Mouse (Mus musculus) heart, embryonic 16.5 days (tissue): ENCODE data around the gene Cabp4. TPM values are rescaled to one million over a fixed set of nuclear protein-coding genes. Genes with fewer than 3 reads are reported as not detected.
"Not testable (repeated sequence)": the region's sequence is repeated elsewhere in the genome, so short reads cannot be mapped to it uniquely, and the experiment has no call there.

Source experiments
- ATAC-seq: fragments of 200-750 bp; cut with Nextera tagmentation; replicated peaks from 2 replicates; pipeline ENCODE4 v1.8.0; 2017; ENCODE audit warnings: moderate number of reproducible peaks; ENCODE audit not compliant: insufficient read depth, low FRiP score; ENCODE audit errors: extremely low read depth
- H3K27ac ChIP-seq: fragments of 300-500 bp; sonication (generic); 2 replicates; pipeline ENCODE4 v1.5.1; 2014; ENCODE audit warnings: mild to moderate bottlenecking, low read length, control low read depth, moderate library complexity
- H3K27me3 ChIP-seq: fragments of 300-500 bp; sonication (generic); 2 replicates; pipeline ENCODE4 v1.6.1; 2014; ENCODE audit warnings: low read length, mixed read lengths; ENCODE audit not compliant: control insufficient read depth, insufficient read depth
- H3K36me3 ChIP-seq: fragments of 300-500 bp; sonication (generic); 2 replicates; pipeline ENCODE4 v1.6.1; 2014; ENCODE audit not compliant: control insufficient read depth, insufficient read depth
- H3K4me1 ChIP-seq: fragments of 300-500 bp; sonication (generic); 2 replicates; pipeline ENCODE4 v1.6.1; 2014; ENCODE audit warnings: low read length, mixed read lengths; ENCODE audit not compliant: control insufficient read depth, insufficient read depth
- H3K4me2 ChIP-seq: fragments of 300-500 bp; sonication (generic); 2 replicates; pipeline ENCODE4 v1.6.1; 2014; ENCODE audit warnings: low read depth, mild to moderate bottlenecking, control low read depth, low read length
- H3K4me3 ChIP-seq: fragments of 300-500 bp; sonication (generic); 2 replicates; pipeline ENCODE4 v1.5.1; 2014; ENCODE audit warnings: mild to moderate bottlenecking, control low read depth, low read length
- H3K9ac ChIP-seq: fragments of 300-500 bp; sonication (generic); 2 replicates; pipeline ENCODE4 v1.6.1; 2014; ENCODE audit warnings: low read length, control low read depth
- H3K9me3 ChIP-seq: fragments of 300-500 bp; sonication (generic); replicated peaks from 2 replicates; pipeline ENCODE4 v1.6.1; 2016; ENCODE audit warnings: low read length; ENCODE audit not compliant: control insufficient read depth
- WGBS: fragments of 180-500 bp; shearing (Covaris S2); extraction: QIAGEN DNeasy Blood & Tissue Kit; methylation state at CpG from one replicate; pipeline ENCODE4 v1.1.7; 2014; 5-methylcytosine and 5-hydroxymethylcytosine counted together
- polyA plus RNA-seq: library from polyadenylated mRNA; unstranded; fragments of >200 nt; fragmentation: Nextera tagmentation; extraction: Ambion mirVana; gene quantifications from 2 replicates; pipeline ENCODE4 v1.2.1, GENCODE M21; 2015

The Cabp4 gene
- polyA plus RNA-seq, 1 experiment from 2014 or later, result not detected

GRCm38 (mm10) chr19:4125268-4125667, 18.6 kb downstream of the Cabp4 start:
- peak; percentile 25 for ATAC-seq
- WGBS, result 13% methylated on average over 3 of the region's 4 CpGs
- peak overlapping the region; percentile 56 for H3K9ac ChIP-seq
- not testable (repeated sequence) for H3K36me3 ChIP-seq, H3K9me3 ChIP-seq, H3K27ac ChIP-seq, H3K27me3 ChIP-seq
- H3K4me2 ChIP-seq, result peak overlapping the region; percentile 57
- peaks cover 30% of the 10 kb centered on the region for H3K4me1 ChIP-seq
- H3K4me3 ChIP-seq, result peak overlapping the region; percentile 67

- Histone ChIP-seq H3K4me3 (no peak overlapping the region), H3K27me3 (no peaks in the 10 kb centered on the region), H3K27ac (no peak overlapping the region), H3K4me1 (peaks cover 22% of the 10 kb centered on the region), H3K9ac (no peak overlapping the region), H3K4me2 (no peak overlapping the region), H3K9me3 (no peaks in the 10 kb centered on the region), H3K36me3 (peaks cover 8% of the 10 kb centered on the region)
- no peak for ATAC-seq
- WGBS, result 76% methylated on average over 4 of the region's 4 CpGs
Observed at GRCm38 (mm10) chr19:4124432-4124831, 19.4 kb downstream of the Cabp4 start.

- peaks cover 21% of the 10 kb centered on the region for H3K4me1 ChIP-seq
- WGBS, result 79% methylated on average over 7 of the region's 7 CpGs
Observed at GRCm38 (mm10) chr19:4122411-4123370, 21.1 kb downstream of the Cabp4 start.

GRCm38 (mm10) chr19:4121896-4122295, 21.9 kb downstream of the Cabp4 start:
- not testable (repeated sequence) for H3K27ac ChIP-seq, ATAC-seq, H3K36me3 ChIP-seq, H3K9ac ChIP-seq, H3K9me3 ChIP-seq, H3K27me3 ChIP-seq
- Histone ChIP-seq H3K4me3 (0 out of 2 replicates have a peak overlapping the region, but pooled peaks have one; percentile 63), H3K4me2 (peak overlapping the region; percentile 69), H3K4me1 (peaks cover 16% of the 10 kb centered on the region)
- 49% methylated on average over 6 of the region's 6 CpGs for WGBS

More at GRCm38 (mm10) chr19:4122411-4123370, 21.1 kb downstream of the Cabp4 start:
- Histone ChIP-seq H3K27ac (no peak overlapping the region), H3K4me3 (no peak overlapping the region), H3K4me2 (no peak overlapping the region), H3K36me3 (0 out of 2 replicates have a peak, but pooled peaks cover 2% of the 10 kb centered on the region), H3K9me3 (no peaks in the 10 kb centered on the region), H3K27me3 (no peaks in the 10 kb centered on the region), H3K9ac (no peak overlapping the region)
- no peak for ATAC-seq

DNA sequence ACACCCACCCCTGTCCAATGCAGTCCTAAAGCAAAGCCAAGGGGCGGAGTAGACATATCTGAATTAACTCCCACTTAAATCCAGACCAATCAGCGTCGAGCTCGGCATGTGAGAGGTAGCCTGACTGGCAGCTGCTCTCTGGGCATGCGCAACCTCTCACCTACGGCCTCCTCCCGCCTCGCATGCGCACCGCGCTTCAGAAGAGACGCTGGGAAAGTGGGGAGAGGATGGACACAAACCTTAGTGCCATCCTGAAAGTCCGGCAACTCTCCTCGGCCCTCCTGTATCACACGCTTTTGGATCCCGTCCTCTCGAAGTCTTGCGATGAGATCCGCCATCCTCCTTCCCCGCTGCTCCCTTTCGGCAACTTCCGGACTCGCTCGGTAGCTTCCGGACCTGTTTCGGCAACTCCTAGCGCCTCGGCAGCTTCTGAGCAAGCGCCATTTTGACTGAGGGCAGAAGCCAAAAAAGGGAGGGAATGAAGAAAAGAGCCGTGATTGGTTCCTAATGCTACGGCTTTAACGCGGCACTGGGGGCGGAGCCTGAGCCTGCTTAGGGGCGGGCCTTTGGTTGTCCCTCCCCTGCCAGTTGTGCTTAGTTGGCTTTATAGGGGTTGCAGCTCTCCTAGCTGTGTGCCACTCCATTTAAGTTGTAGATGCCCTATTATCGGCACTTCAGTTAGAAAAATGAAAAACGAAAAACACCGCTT, 22.6 kb downstream of the Cabp4 start:
- H3K9ac ChIP-seq, result peak overlapping the region; percentile 72
- peak overlapping the region; percentile 80 for H3K27ac ChIP-seq
- H3K4me1 ChIP-seq, result peaks cover 10% of the 10 kb centered on the region
- no peaks in the 10 kb centered on the region for H3K9me3 ChIP-seq
- H3K36me3 ChIP-seq, result 0 out of 2 replicates have a peak, but pooled peaks cover 3% of the 10 kb centered on the region
- peak overlapping the region; percentile 63 for H3K4me3 ChIP-seq
- H3K27me3 ChIP-seq, result no peaks in the 10 kb centered on the region
- peak overlapping the region; percentile 69 for H3K4me2 ChIP-seq
- 3% methylated on average over 38 of the region's 38 CpGs for WGBS
- ATAC-seq, result peak; percentile 68

- Histone ChIP-seq H3K9me3 (no peaks in the 10 kb centered on the region), H3K27ac (peak overlapping the region; percentile 43), H3K36me3 (peaks cover 8% of the 10 kb centered on the region), H3K27me3 (no peaks in the 10 kb centered on the region), H3K9ac (no peak overlapping the region), H3K4me3 (peak overlapping the region; percentile 63), H3K4me1 (peaks cover 10% of the 10 kb centered on the region), H3K4me2 (peak overlapping the region; percentile 69)
- whole genome bisulfite sequencing, result 91% methylated on average over 2 of the region's 2 CpGs
- no peak for ATAC-seq
Observed at GRCm38 (mm10) chr19:4120496-4120895, 23.3 kb downstream of the Cabp4 start.

- H3K4me1 ChIP-seq, result peaks cover 8% of the 10 kb centered on the region
- ATAC-seq, result no peak
- H3K4me3 ChIP-seq, result no peak overlapping the region
- H3K9me3 ChIP-seq, result no peaks in the 10 kb centered on the region
- no peak overlapping the region for H3K9ac ChIP-seq
- H3K27me3 ChIP-seq, result no peaks in the 10 kb centered on the region
- WGBS, result 75% methylated on average over 6 of the region's 6 CpGs
- H3K36me3 ChIP-seq, result peaks cover 14% of the 10 kb centered on the region
- no peak overlapping the region for H3K27ac ChIP-seq
- peak overlapping the region; percentile 69 for H3K4me2 ChIP-seq
Observed at GRCm38 (mm10) chr19:4119716-4120487, 23.9 kb downstream of the Cabp4 start.

DNA sequence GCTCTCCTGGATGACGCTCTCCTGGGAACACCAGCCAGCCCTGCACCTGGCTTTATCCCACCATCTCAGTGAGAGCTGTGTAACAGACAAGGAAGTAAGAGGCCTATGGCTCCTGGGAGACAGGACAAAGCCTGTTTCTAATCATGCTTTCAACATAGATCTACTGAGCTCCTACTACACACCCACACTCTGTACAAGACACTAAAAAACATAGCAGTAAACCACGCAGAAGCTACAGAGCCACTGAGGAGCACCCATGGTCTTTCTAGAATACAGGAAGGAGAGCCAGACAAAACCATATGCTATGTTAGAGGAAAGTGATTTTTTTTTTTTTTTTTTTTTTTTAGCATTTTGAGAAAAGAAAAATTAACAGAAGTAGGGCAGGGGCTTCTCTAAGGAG, 25.5 kb downstream of the Cabp4 start:
- Histone ChIP-seq H3K27me3 (no peaks in the 10 kb centered on the region), H3K9me3 (no peaks in the 10 kb centered on the region), H3K4me2 (no peak overlapping the region), H3K9ac (no peak overlapping the region), H3K4me3 (no peak overlapping the region), H3K4me1 (peaks cover 14% of the 10 kb centered on the region), H3K27ac (no peak overlapping the region), H3K36me3 (peaks cover 20% of the 10 kb centered on the region)
- ATAC-seq, result no peak
- WGBS, result 86% methylated on average over 2 of the region's 2 CpGs
